Mouse (Mus musculus) cerebellum, postnatal 4 days (tissue): ENCODE measurements at regions not wholly inside any gene's neighbourhood (a gene's known extent, or its start where the extent isn't known, plus 50 kb on each side); places are given as distances from the start of the nearest gene placed in this dataset.

Source experiments
- DNase-seq, 2 experiments: peaks; one replicate each; pipeline ENCODE4 v3.0.0; 2022; ENCODE audit warnings: low spot score in 2 of 2, mixed read lengths in 1 of 2

DNA sequence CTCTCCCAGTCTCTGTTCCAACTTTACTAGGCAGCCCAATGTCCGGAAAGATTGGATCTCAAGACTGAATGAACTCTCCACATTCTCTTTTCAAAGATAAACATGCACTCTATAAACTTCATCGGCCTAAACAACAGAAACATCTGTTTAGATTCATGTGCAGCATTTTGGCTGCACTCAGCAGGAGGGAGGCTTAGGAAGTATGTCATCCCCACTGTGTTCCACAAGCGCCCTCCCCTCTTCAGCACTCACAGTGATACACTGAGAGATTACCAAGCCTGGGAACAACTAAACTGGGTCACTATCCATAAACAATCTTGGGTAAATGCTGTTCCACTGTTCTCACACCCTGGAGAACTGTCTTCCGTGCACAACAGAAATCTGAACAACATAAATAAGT lies 185.5 kb upstream of the Gm11114 start:
- no peak for DNase-seq

DNA sequence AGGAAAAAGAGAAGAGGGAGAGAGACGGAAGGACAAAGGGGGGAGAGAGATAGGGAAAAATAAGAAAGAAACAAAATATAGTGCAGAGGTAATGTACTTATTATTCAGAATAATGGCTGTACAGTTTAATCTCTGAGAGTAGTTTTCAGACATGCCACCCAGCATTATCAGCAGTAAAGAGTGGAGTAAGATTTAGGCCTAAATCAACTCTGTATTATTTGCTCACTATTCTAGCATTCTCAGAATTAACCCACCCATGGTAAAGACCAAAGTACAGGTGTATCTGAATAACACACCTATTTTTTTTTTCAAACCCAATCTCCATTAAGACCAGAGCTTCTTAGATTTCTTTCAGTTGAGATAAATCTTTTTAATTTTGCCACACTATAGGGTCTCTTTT lies 177.7 kb upstream of the Gm11114 start:
- no peak for DNase-seq

GRCm38 (mm10) chr9:85136715-85137582 lies 175.6 kb upstream of the Gm11114 start:
- no peak for DNase-seq

DNA sequence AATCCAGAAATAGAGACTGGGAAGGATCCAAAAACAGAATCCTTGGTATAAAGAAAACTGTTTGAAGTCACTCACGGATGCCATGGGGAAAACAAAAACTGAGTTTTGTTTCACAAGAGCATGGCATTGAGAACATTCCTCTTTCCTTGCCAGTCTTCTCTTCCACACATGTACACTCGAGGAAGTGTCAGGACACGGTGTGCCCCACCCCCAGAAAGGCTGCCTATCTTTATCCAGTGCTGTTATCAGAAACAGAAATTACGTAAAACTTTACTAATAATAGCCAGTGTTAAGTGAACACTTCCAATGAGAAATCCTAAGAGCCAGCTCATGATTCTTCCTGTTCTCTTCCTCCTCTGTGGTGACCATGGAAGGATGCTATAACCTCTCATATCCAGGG lies 172.7 kb upstream of the Gm11114 start:
- DNase-seq = no peak

DNA sequence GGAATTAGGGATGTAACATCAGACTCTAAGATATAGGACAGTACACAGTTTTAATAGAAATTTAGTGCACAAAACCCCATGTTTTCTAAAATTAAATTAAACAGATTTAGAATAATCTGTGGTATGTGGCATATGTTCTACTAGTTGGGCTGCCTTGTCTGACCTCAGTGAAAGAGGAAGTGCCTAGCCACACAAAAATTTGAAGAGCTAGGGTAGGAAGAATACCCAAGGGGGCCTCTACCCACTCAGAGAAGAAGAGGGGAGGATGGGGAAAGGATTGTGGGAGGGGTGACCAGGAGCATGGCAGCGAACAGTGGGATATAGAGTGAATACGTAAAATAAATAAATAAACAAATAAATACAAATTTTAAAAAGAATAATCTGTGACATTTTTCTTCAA lies 168.2 kb upstream of the Gm11114 start:
- DNase-seq = no peak

DNA sequence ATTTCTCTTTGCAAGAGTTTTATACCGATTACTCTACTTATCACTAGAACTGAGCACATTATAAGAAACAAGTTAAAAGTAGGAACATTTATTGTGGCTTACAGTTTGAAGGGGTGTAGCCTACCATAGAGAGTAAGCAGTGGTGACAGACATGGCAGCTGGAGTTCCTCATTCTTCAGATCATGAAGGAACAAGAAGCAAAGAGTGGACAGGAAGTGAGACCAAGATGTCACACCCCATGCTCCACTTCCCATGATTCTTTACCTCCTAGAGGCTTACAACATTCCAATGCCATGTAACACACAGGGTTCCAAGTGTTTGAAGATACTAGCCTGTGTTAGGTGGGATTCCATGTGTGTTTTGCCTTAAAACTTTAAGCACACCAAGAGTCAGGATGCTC lies 146.9 kb upstream of the Gm11114 start:
- no peak for DNase-seq

GRCm38 (mm10) chr9:85167243-85167642 lies 145.3 kb upstream of the Gm11114 start:
- DNase-seq = no peak

DNA sequence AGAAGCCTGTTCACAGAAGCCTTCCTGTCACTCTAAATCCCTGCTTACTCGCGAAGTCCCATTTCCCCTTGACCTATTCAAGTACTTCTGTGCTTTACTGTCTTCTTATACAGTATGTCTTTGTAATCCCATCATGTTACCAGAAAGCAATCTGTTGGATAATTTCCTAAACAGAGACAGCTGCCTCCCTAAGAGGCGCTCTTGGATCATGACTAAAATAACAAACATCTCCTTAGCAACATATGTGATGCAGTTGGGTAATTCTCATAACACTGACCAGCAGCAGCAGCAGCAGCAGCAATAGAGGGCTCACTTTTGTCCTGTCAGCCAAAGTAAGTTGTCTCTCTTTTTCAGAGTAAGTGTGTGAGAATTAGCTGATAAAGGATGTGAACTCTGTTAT lies 138.1 kb upstream of the Gm11114 start:
- no peak for DNase-seq

DNA sequence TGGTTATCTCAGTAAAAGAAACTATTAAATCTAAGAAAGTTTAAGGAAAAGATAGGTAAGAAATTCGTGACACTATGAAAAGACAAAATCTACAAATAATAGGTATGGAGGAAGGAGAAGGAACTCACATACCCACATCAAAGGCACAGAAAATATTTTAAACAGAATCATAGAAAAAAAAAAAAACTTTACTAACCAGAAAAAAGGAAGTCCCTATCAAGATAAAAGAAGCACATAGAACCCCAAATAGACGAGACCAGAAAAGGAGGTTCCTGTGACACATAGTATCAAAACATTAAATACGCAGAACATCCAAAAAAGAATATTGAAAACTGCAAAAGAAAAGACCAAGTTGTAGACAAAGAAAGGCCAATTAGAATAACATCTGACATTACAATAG lies 111.4 kb upstream of the Gm11114 start:
- no peak for DNase-seq

DNA sequence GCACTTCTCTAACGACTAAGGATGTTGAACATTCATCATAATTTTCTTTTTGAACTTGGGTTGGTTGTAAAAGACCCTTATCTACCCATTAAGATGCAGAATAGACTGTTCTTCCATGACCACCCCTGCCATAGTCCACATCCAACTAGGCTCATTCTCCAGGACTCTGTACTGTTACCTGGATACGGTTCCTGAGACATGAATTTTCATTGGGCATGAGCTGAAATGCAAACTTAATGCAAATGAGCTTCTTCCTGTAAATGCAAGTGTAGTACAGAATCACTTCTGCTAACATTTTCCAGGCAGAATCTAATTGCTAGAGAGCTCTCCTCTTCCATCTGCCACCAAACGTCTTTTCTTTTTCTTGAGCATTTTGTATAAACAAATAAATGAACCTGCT lies 87.7 kb upstream of the Gm11114 start:
- no peak for DNase-seq
